Comparison of ENCODE assay signal across 8 mouse cellular contexts in the genomic region with DNA sequence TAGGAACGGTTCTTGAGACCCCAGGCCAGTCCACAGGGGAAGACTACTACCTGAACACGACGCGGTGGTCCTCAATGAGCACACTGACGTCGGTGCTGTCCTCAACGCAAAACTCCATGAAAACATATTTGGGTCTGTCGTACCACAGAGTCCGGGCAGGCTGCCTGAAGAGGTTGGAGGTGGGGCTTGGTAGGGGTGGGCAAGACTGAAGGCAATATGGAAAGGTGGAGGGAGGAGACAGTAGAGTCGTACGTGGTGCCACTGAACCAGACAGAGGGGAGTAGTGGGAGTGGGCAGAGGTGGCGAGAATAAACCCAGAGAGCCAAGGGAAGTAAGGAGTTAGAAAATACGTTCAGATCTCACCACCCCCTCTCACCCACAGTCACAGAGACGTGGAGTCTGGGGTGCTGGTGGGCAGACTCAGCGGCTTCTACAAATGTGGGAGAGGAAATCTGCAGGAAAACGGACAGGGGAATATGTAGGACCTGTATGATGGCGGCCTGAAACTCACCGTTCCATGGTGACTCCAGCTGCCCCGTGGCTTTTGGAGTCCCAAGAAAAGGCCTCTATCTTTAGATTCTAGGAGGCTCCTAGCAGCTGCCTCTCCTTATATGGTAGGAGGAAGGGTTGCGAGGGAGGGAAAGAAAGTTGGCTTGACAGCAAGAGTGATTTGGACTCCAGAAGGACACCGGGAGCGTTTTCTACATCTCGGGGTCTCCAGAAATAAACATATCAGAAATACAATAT. TPM values are rescaled to one million over a fixed set of nuclear protein-coding genes. Genes with fewer than 3 reads are reported as not detected.
A peak's percentile ranks its signal among the peaks of the same experiment; 100 is the strongest.
DNase-seq lines count a peak whose midpoint lies in the region; ATAC-seq and TF ChIP-seq lines count a peak whose summit lies in the region.

A gene (minus strand): TSS at position 692 of the 747 bp plus-strand sequence.

- TF ChIP-seq POLR2A in bone marrow macrophage, adult 2 months (IDR thresholded peaks at IDR 0.05; ENCODE audit: borderline replicate concordance, low read depth, low read length): no peak

- H3K9me3 ChIP-seq in kidney, postnatal 0 days (replicated peaks; ENCODE audit: low read length): no peaks in the 10 kb centered on the region
- H3K9me3 ChIP-seq in megakaryocyte, embryonic 14.5 days: no peaks in the 10 kb centered on the region

- intact Hi-C loops in gastrocnemius, postnatal 14 days (cut with DNase I; ENCODE audit: low total_unique reads): no loop called here

- no peaks in the 10 kb centered on the region for H3K27me3 ChIP-seq in kidney, postnatal 0 days (ENCODE audit: insufficient read depth, low read length)
- no peaks in the 10 kb centered on the region for H3K27me3 ChIP-seq in megakaryocyte, embryonic 14.5 days (replicated peaks)

- H3K36me3 ChIP-seq in kidney, postnatal 0 days (ENCODE audit: insufficient read depth, low read length): 0 out of 2 replicates have a peak, but pooled peaks cover 5% of the 10 kb centered on the region
- H3K36me3 ChIP-seq in megakaryocyte, embryonic 14.5 days (replicated peaks; ENCODE audit: low read length): peaks cover 14% of the 10 kb centered on the region

- peak within 1 kb of the TSS; percentile 62 for H3K27ac ChIP-seq in bone marrow macrophage, adult 2 months (ENCODE audit: insufficient read depth, low read depth, low read length)
- peak within 1 kb of the TSS; percentile 87 for H3K27ac ChIP-seq in kidney, postnatal 0 days

- peak; percentile 32 to 33 for DNase-seq in left cerebral cortex, adult 8-10 months (ENCODE audit: low spot score in 2 of 2)
- no peak for DNase-seq in left cerebral cortex, adult 9 months (ENCODE audit: low spot score in 2 of 2)
- DNase-seq in gastrocnemius, postnatal 14 days: peak; percentile 19
- DNase-seq in kidney, postnatal 0 days (ENCODE audit: low spot score): peak; percentile 32
- peak; percentile 51 for DNase-seq in testis, postnatal 14 days (ENCODE audit: low spot score)
- DNase-seq in retina, embryonic 14.5 days (ENCODE audit: low spot score): no peak

- 3% methylated on average over 23 of the region's 23 CpGs for WGBS in kidney, postnatal 0 days

- TF ChIP-seq CTCF in bone marrow macrophage, adult 2 months (IDR thresholded peaks at IDR 0.05; ENCODE audit: low read depth, low read length): no peak
- TF ChIP-seq CTCF in kidney, postnatal 0 days (IDR thresholded peaks at IDR 0.05; ENCODE audit: low read depth): no peak

- ATAC-seq in kidney, postnatal 0 days (replicated peaks; ENCODE audit: low FRiP score, low read depth): peak; percentile 47; the same call in 1 of the 2 replicates

- H3K4me1 ChIP-seq in bone marrow macrophage, adult 2 months (ENCODE audit: control insufficient read depth, insufficient read depth, low read length): peaks cover 17% of the 10 kb centered on the region
- peaks cover 18% of the 10 kb centered on the region; the same call in 1 of the 2 replicates for H3K4me1 ChIP-seq in kidney, postnatal 0 days (replicated peaks; ENCODE audit: insufficient read depth, low read length)
- H3K4me1 ChIP-seq in megakaryocyte, embryonic 14.5 days: peaks cover 55% of the 10 kb centered on the region

- H3K9ac ChIP-seq in kidney, postnatal 0 days (ENCODE audit: low read depth, low read length): peak within 1 kb of the TSS; percentile 83

- peak within 1 kb of the TSS; percentile 85 for H3K4me3 ChIP-seq in bone marrow macrophage, adult 2 months (ENCODE audit: insufficient read depth, low read length)
- peak within 1 kb of the TSS; percentile 91 for H3K4me3 ChIP-seq in kidney, postnatal 0 days (replicated peaks; ENCODE audit: low read depth, low read length)
- H3K4me3 ChIP-seq in megakaryocyte, embryonic 14.5 days (replicated peaks): peak within 1 kb of the TSS; percentile 99

- H3K4me2 ChIP-seq in kidney, postnatal 0 days (ENCODE audit: low read length): peak within 1 kb of the TSS; percentile 85

RNA-seq across cellular contexts. Expression of the gene that starts here (rescaled TPM):
- 1 to 10 TPM; 4.4 to 6.6 (median 5.2) TPM for total RNA-seq in left cerebral cortex, adult 8-10 months (2022)
- 3.9 and 5.3 TPM in 2 replicates for polyA plus RNA-seq in bone marrow macrophage, adult 2 months (2012; ENCODE audit: insufficient read depth, insufficient read length, missing spikeins)
- total RNA-seq in gastrocnemius, postnatal 14 days (2021): 1 to 10 TPM; 3.2 to 4.1 TPM
- 4.0 and 4.5 TPM in 2 replicates for polyA plus RNA-seq in kidney, postnatal 0 days (2015; fragmentation: Nextera tagmentation; extraction: Ambion mirVana)
- not detected in 2 replicates for polyA plus RNA-seq in megakaryocyte, embryonic 14.5 days (2012; ENCODE audit: insufficient read depth, low replicate concordance)

Comparison
In these comparisons a context has a peak if more than half of its experiments do, and no peak if none do; other contexts are left out.
1. DNase-seq: peak in left cerebral cortex, adult 8-10 months (2 of 2), gastrocnemius, postnatal 14 days (single experiment), kidney, postnatal 0 days (single experiment) and testis, postnatal 14 days (single experiment); none in left cerebral cortex, adult 9 months (0 of 2) and retina, embryonic 14.5 days (single experiment).
2. Peak in every context shown above with its lines, with median percentiles within 50 percentile points of each other: H3K4me3 ChIP-seq.